Mouse (Mus musculus) E14TG2a.4 (cell line): ENCODE data around the gene Traf1.
A peak's percentile ranks its signal among the peaks of the same experiment; 100 is the strongest.

Experiments
- H3K27me3 ChIP-seq: 2 replicates; pipeline ENCODE4 v1.6.1; 2014; ENCODE audit warnings: low read length, control low read depth; ENCODE audit not compliant: insufficient read depth
- H3K36me3 ChIP-seq: 2 replicates; pipeline ENCODE4 v1.6.1; 2014; ENCODE audit warnings: low read length, control low read depth; ENCODE audit not compliant: insufficient read depth
- H3K4me1 ChIP-seq: replicated peaks from 2 replicates; pipeline ENCODE4 v1.6.1; 2014; ENCODE audit warnings: low read depth, low read length, control low read depth
- H3K4me3 ChIP-seq: replicated peaks from 2 replicates; pipeline ENCODE4 v1.5.1; 2014; ENCODE audit warnings: mild to moderate bottlenecking, low read length
- H3K9me3 ChIP-seq: 2 replicates; pipeline ENCODE4 v1.6.1; 2014; ENCODE audit warnings: low read length, control low read depth
- CTCF ChIP-seq: conservative IDR thresholded peaks from 2 replicates; pipeline ENCODE4 v1.5.1; 2014; ENCODE audit warnings: low read length
- NANOG ChIP-seq: IDR thresholded peaks from 2 replicates; pipeline ENCODE4 v1.6.1; 2014; ENCODE audit warnings: borderline replicate concordance, low read length, mixed read lengths
- POU5F1 ChIP-seq: IDR thresholded peaks from 2 replicates; pipeline ENCODE4 v1.6.1; 2014; ENCODE audit warnings: low read length, borderline replicate concordance

The Traf1 gene

DNA sequence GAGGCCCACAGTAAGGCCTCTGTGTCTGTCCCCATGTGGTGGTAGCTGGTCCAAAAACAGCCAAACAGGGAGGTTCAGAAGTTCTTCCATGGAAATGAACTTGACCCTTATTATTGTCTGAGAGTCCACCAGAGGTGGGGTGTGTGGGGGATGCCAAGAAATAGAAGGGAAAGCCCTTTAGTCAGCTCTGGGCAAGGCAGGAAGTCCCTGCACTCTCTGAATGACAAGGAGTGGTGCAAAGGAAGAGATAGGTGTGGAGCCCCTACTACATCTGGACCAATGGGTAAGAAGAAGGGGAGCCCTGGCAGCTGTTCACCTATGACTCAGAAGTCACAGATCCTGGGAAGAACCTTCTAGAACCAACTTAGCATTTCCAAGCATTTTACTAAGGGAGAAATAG, 7.2 kb downstream of the Traf1 start:
- Histone ChIP-seq H3K27me3 (peaks cover 11% of the 10 kb centered on the region; the same call in 1 of the 2 replicates), H3K36me3 (no peaks in the 10 kb centered on the region), H3K4me3 (no peak overlapping the region), H3K9me3 (no peaks in the 10 kb centered on the region), H3K4me1 (peaks cover 3% of the 10 kb centered on the region; the same call in 1 of the 2 replicates)
- TF ChIP-seq POU5F1 (no peak), CTCF (no peak), NANOG (no peak)

GRCm38 (mm10) chr2:34953547-34954116, 7.9 kb downstream of the Traf1 start:
- H3K27me3 ChIP-seq, result peaks cover 9% of the 10 kb centered on the region; the same call in 1 of the 2 replicates
- no peaks in the 10 kb centered on the region for H3K9me3 ChIP-seq
- no peak overlapping the region for H3K4me3 ChIP-seq
- H3K4me1 ChIP-seq, result peaks cover 3% of the 10 kb centered on the region; the same call in 1 of the 2 replicates
- H3K36me3 ChIP-seq, result no peaks in the 10 kb centered on the region
- TF ChIP-seq POU5F1 (no peak), NANOG (no peak), CTCF (no peak)

DNA sequence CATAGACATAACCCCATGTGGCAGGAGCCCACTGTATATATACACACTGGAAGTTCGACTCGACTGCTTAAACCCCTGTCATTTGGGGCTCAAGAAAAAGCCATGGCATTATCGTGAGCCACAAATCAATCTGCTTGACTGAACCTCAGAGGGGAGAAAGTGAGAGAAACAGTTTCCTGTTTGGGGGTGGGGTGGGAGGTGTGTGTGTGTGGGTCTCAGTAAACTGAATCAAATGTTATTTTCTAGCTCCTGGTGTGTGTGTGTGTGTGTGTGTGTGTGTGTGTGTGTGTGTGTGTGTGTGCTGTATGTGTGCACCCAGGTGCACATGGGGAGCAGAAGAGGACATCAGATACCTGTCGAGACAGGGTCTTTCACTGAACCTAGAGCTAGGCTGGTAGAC, 8.6 kb downstream of the Traf1 start:
- no peak overlapping the region for H3K4me3 ChIP-seq
- H3K36me3 ChIP-seq, result no peaks in the 10 kb centered on the region
- TF ChIP-seq CTCF (no peak), NANOG (no peak), POU5F1 (no peak)
- 0 out of 2 replicates have a peak, but pooled peaks cover 9% of the 10 kb centered on the region for H3K27me3 ChIP-seq
- H3K4me1 ChIP-seq, result peaks cover 8% of the 10 kb centered on the region
- H3K9me3 ChIP-seq, result no peaks in the 10 kb centered on the region

GRCm38 (mm10) chr2:34951469-34951868, 10.1 kb downstream of the Traf1 start:
- Histone ChIP-seq H3K4me3 (no peak overlapping the region), H3K36me3 (no peaks in the 10 kb centered on the region), H3K4me1 (peaks cover 23% of the 10 kb centered on the region), H3K9me3 (no peaks in the 10 kb centered on the region), H3K27me3 (0 out of 2 replicates have a peak, but pooled peaks cover 14% of the 10 kb centered on the region)
- TF ChIP-seq NANOG, result no peak
- TF ChIP-seq POU5F1, result no peak
- TF ChIP-seq CTCF, result no peak

GRCm38 (mm10) chr2:34948622-34949021, 12.9 kb downstream of the Traf1 start:
- TF ChIP-seq CTCF (no peak), NANOG (no peak), POU5F1 (no peak)
- Histone ChIP-seq H3K4me3 (no peak overlapping the region), H3K4me1 (peaks cover 49% of the 10 kb centered on the region), H3K36me3 (no peaks in the 10 kb centered on the region), H3K27me3 (0 out of 2 replicates have a peak, but pooled peaks cover 14% of the 10 kb centered on the region), H3K9me3 (no peaks in the 10 kb centered on the region)

DNA sequence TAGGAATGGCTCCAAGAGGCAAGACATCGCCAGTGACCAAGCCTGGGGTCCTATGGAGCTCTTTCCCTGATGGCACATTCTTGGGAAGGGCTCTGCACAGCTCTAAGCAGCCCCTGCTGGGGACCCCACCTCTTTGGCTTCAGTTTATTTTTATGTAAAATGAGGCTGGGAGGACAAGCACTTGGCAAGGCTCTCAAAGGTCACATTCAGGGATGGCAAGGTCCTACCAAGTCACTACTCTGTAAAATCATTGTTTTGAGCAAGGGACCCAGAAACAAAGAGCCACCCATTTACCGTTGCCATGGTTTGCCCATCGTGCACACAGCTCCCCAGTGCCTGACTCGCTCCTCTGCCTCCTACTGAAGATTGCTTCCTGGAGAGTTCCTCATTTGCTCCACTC, 15.5 kb downstream of the Traf1 start:
- H3K36me3 ChIP-seq, result no peaks in the 10 kb centered on the region
- H3K9me3 ChIP-seq, result no peaks in the 10 kb centered on the region
- peaks cover 74% of the 10 kb centered on the region for H3K4me1 ChIP-seq
- peak overlapping the region; percentile 45 for H3K4me3 ChIP-seq
- TF ChIP-seq POU5F1 (no peak), NANOG (0 out of 2 replicates have a peak, but pooled peaks have one; percentile 10)
- peaks cover 23% of the 10 kb centered on the region for H3K27me3 ChIP-seq

DNA sequence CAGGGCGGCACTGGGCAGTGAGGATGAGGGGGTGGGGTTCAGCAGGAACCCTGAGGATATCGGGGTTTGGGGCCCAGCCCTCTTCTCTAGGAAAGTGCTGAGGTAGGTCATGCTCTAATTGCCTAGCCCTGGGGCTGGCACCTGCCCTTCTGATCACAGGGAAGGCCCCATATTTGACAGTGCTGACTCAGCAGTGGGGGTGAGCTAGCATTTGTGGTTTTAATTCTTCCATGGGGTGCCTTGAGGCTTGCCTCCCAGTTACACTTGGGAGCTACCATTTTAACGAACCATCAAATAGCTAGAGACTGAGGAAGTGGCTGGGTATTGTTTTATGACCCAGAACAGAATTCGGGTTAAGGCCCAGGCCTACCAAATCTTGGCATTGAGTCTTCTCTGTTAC, 16.0 kb downstream of the Traf1 start:
- Histone ChIP-seq H3K27me3 (peaks cover 26% of the 10 kb centered on the region), H3K9me3 (no peaks in the 10 kb centered on the region), H3K36me3 (no peaks in the 10 kb centered on the region), H3K4me1 (peaks cover 78% of the 10 kb centered on the region), H3K4me3 (peak overlapping the region; percentile 45)
- no peak for TF ChIP-seq POU5F1
- no peak for TF ChIP-seq CTCF
- TF ChIP-seq NANOG, result no peak

GRCm38 (mm10) chr2:34944761-34945160, 16.8 kb downstream of the Traf1 start:
- Histone ChIP-seq H3K4me3 (peak overlapping the region; percentile 45; the same call in 1 of the 2 replicates), H3K4me1 (peaks cover 82% of the 10 kb centered on the region), H3K9me3 (no peaks in the 10 kb centered on the region), H3K27me3 (peaks cover 28% of the 10 kb centered on the region), H3K36me3 (no peaks in the 10 kb centered on the region)
- TF ChIP-seq POU5F1, result no peak
- TF ChIP-seq NANOG, result no peak
- no peak for TF ChIP-seq CTCF
